8 mouse cellular contexts compared by ENCODE assay signal in genomic region chr5:30998306-30998705, GRCm38 (mm10). TPM values are rescaled to one million over a fixed set of nuclear protein-coding genes. Genes with fewer than 3 reads are reported as not detected.
DNase-seq lines count a peak whose midpoint lies in the region; TF ChIP-seq lines count a peak whose summit lies in the region.

No protein-coding gene starts in this region.

- H3K27ac ChIP-seq in gastrocnemius, adult 2 months = no peak overlapping the region
- H3K27ac ChIP-seq in liver, adult 2 months (replicated peaks; ENCODE audit: insufficient read depth, low read depth, low read length) = no peak overlapping the region

- no peaks in the 10 kb centered on the region for H3K79me2 ChIP-seq in liver, adult 2 months (ENCODE audit: control insufficient read depth, insufficient read depth, low read length)

- WGBS in liver, adult 2 months = 37% methylated on average over 5 of the region's 5 CpGs

- H3K36me3 ChIP-seq in liver, adult 2 months (ENCODE audit: control insufficient read depth, insufficient read depth, low read length) = no peaks in the 10 kb centered on the region

- peaks cover 5% of the 10 kb centered on the region; the same call in 1 of the 2 replicates for H3K4me1 ChIP-seq in liver, adult 2 months (ENCODE audit: control insufficient read depth, insufficient read depth, low read length)

- intact Hi-C loops in gastrocnemius, adult 2 months (cut with DNase I) = loop anchor here (1.0 to 2.0 kb wide), 2 partner anchors 68 to 192 kb away; no protein-coding TSS in a partner anchor
- intact Hi-C loops in gastrocnemius, postnatal 36 days (cut with DNase I) = loop anchor here (2.0 kb wide), 1 partner anchor 70 kb away; no protein-coding TSS in a partner anchor

- no peak for TF ChIP-seq POLR2A in liver, adult 2 months (IDR thresholded peaks at IDR 0.05; ENCODE audit: extremely low read depth, insufficient read depth, low read length)

- H3K4me3 ChIP-seq in gastrocnemius, adult 2 months = no peak overlapping the region
- no peak overlapping the region for H3K4me3 ChIP-seq in liver, adult 2 months (ENCODE audit: insufficient read depth, low read depth, low read length)

- TF ChIP-seq CTCF in gastrocnemius, adult 2 months (IDR thresholded peaks at IDR 0.05) = peak; percentile 80
- peak; percentile 73 for TF ChIP-seq CTCF in liver, adult 2 months (IDR thresholded peaks at IDR 0.05; ENCODE audit: low read depth, low read length)

- H3K27me3 ChIP-seq in liver, adult 2 months (ENCODE audit: control insufficient read depth, insufficient read depth, low read length) = no peaks in the 10 kb centered on the region

- peak; percentile 56 for DNase-seq in gastrocnemius, adult 2 months
- DNase-seq in gastrocnemius, postnatal 25 days = no peak
- peak; percentile 62 to 74 for DNase-seq in B cell, adult 2 months
- DNase-seq in adipocyte (ENCODE audit: low spot score) = peak; percentile 72
- DNase-seq in gastrocnemius, postnatal 36 days = peak; percentile 19 to 21
- peak; percentile 65 for DNase-seq in liver, adult 2 months (ENCODE audit: extremely low read depth, low read depth, low spot score)
- DNase-seq in retina, postnatal 7 days (ENCODE audit: low read depth, low spot score) = peak; percentile 46
- DNase-seq in ovary, adult 18-20 months (ENCODE audit: low spot score) = no peak

- no peak overlapping the region for H3K9ac ChIP-seq in liver, adult 2 months (ENCODE audit: low read depth, low read length)

RNA-seq across cellular contexts. Expression of gene Tcf23, which starts 29.8 kb away (rescaled TPM):
- total RNA-seq in gastrocnemius, adult 2 months (2021) = under 1 TPM in 1 of 2 experiments, not detected in 1; 0.28 TPM
- total RNA-seq in gastrocnemius, postnatal 25 days (2021) = under 1 TPM; 0.18 to 0.21 TPM
- total RNA-seq in gastrocnemius, postnatal 36 days (2021) = under 1 TPM; 0.15 to 0.32 TPM
- under 0.01 and 0.07 TPM in 2 replicates for total RNA-seq in liver, adult 2 months (2014; rRNA removed)
- 0.06 TPM in 1 of 2 replicates, not detected in the other for polyA plus RNA-seq in liver, adult 2 months (2012; rRNA removed)

RNA-seq across cellular contexts. Expression of gene Preb, which starts 38.1 kb away (rescaled TPM):
- 10 to 100 TPM; 76.5 to 83.6 TPM for total RNA-seq in gastrocnemius, adult 2 months (2021)
- total RNA-seq in gastrocnemius, postnatal 25 days (2021) = 10 to 100 TPM; 69.8 to 81.6 TPM
- total RNA-seq in gastrocnemius, postnatal 36 days (2021) = 10 to 100 TPM; 76.7 to 86.2 TPM
- total RNA-seq in liver, adult 2 months (2014; rRNA removed) = 62.0 and 91.0 TPM in 2 replicates
- polyA plus RNA-seq in liver, adult 2 months (2012; rRNA removed) = 279 and 433 TPM in 2 replicates

RNA-seq across cellular contexts. Expression of gene Atraid, which starts 49.8 kb away (rescaled TPM):
- 10 to 100 TPM; 40.9 to 41.6 TPM for total RNA-seq in gastrocnemius, adult 2 months (2021)
- total RNA-seq in gastrocnemius, postnatal 25 days (2021) = 10 to 100 TPM; 41.8 to 44.4 TPM
- total RNA-seq in gastrocnemius, postnatal 36 days (2021) = 10 to 100 TPM; 42.4 to 43.6 TPM
- total RNA-seq in liver, adult 2 months (2014; rRNA removed) = 172 and 185 TPM in 2 replicates
- polyA plus RNA-seq in liver, adult 2 months (2012; rRNA removed) = 160 TPM in 2 replicates

RNA-seq across cellular contexts. Expression of gene Slc5a6, which starts 50.4 kb away (rescaled TPM):
- 1 to 10 TPM; 5.6 to 6.0 TPM for total RNA-seq in gastrocnemius, adult 2 months (2021)
- 1 to 10 TPM; 2.5 to 3.5 TPM for total RNA-seq in gastrocnemius, postnatal 25 days (2021)
- 1 to 10 TPM; 2.5 to 3.8 TPM for total RNA-seq in gastrocnemius, postnatal 36 days (2021)
- total RNA-seq in liver, adult 2 months (2014; rRNA removed) = 6.1 and 6.7 TPM in 2 replicates
- polyA plus RNA-seq in liver, adult 2 months (2012; rRNA removed) = 15.5 and 16.2 TPM in 2 replicates

RNA-seq across cellular contexts. Expression of gene Cgref1, which starts 52.9 kb away (rescaled TPM):
- 1 to 10 TPM; 2.0 to 2.9 TPM for total RNA-seq in gastrocnemius, adult 2 months (2021)
- total RNA-seq in gastrocnemius, postnatal 25 days (2021) = 1 to 10 TPM; 3.4 to 4.3 TPM
- 1 to 10 TPM; 2.5 TPM for total RNA-seq in gastrocnemius, postnatal 36 days (2021)
- total RNA-seq in liver, adult 2 months (2014; rRNA removed) = 0.60 and 0.74 TPM in 2 replicates
- polyA plus RNA-seq in liver, adult 2 months (2012; rRNA removed) = 0.28 and 0.34 TPM in 2 replicates

Comparison
In these comparisons a context has a peak if more than half of its experiments do, and no peak if none do; other contexts are left out.
1. DNase-seq: peak in gastrocnemius, adult 2 months (single experiment), B cell, adult 2 months (2 of 2), adipocyte (single experiment), gastrocnemius, postnatal 36 days (2 of 2), liver, adult 2 months (single experiment) and retina, postnatal 7 days (single experiment); none in gastrocnemius, postnatal 25 days (single experiment) and ovary, adult 18-20 months (single experiment).